18 mouse cellular contexts compared by ENCODE assay signal in genomic region chr3:10112660-10113059, GRCm38 (mm10). TPM values are rescaled to one million over a fixed set of nuclear protein-coding genes. Genes with fewer than 3 reads are reported as not detected.
DNase-seq lines count a peak whose midpoint lies in the region; ATAC-seq and TF ChIP-seq lines count a peak whose summit lies in the region.
"Had no signal": no experiment of that assay in that cellular context is flagged by ENCODE, and none has a peak within 500 bp of the region (broad histone marks: within the 10 kb centered on the region; RNA-seq: fewer than 3 reads in every experiment).

No protein-coding gene starts in this region.

- TF ChIP-seq POLR2A in heart, adult 2 months (IDR thresholded peaks at IDR 0.05; ENCODE audit: insufficient read depth, low read depth, low read length) = no peak

- H3K27ac ChIP-seq in heart, adult 2 months = no peak overlapping the region
- 0 out of 2 replicates have a peak overlapping the region, but pooled peaks have one; percentile 13 for H3K27ac ChIP-seq in left cerebral cortex, adult 2 months
- H3K27ac ChIP-seq: embryonic facial prominence, embryonic 10.5 days; forebrain, embryonic 13.5 days; hindbrain, embryonic 10.5 days; intestine, embryonic 15.5 days had no signal

- no peaks in the 10 kb centered on the region for H3K27me3 ChIP-seq in heart, adult 2 months (ENCODE audit: control insufficient read depth, insufficient read depth, low read length)
- H3K27me3 ChIP-seq: forebrain, embryonic 13.5 days; heart, embryonic 12.5 days; intestine, embryonic 15.5 days had no signal

- no peak for TF ChIP-seq EP300 in heart, adult 2 months (IDR thresholded peaks at IDR 0.05; ENCODE audit: insufficient read depth, low read depth, low read length)

- 73% methylated on average over 2 of the region's 2 CpGs for WGBS in heart, adult 2 months

- DNase-seq in cerebellum, adult 9-10 months = peak; percentile 7
- peak; percentile 7 for DNase-seq in heart, adult 11 months
- no peak for DNase-seq in heart, adult 2 months
- no peak for DNase-seq in left cerebral cortex, adult 2 months (ENCODE audit: extremely low spot score in 1 of 2, low spot score in 2 of 2)
- no peak for DNase-seq in left cerebral cortex, postnatal 14 days (ENCODE audit: low spot score in 2 of 2)
- DNase-seq in Muller cell, postnatal 12 days (ENCODE audit: inconsistent ontology term) = peak; percentile 31
- DNase-seq: adrenal gland, postnatal 10 days; B cell, adult 2 months; cerebellum, adult 18-20 months; gastrocnemius, postnatal 10 days had no signal

- no peaks in the 10 kb centered on the region for H3K4me1 ChIP-seq in heart, adult 2 months (ENCODE audit: control insufficient read depth, insufficient read depth, low read length)
- H3K4me1 ChIP-seq: embryonic facial prominence, embryonic 10.5 days; forebrain, embryonic 13.5 days; heart, embryonic 12.5 days; hindbrain, embryonic 10.5 days; intestine, embryonic 15.5 days had no signal

- no peak for ATAC-seq in cerebellum, adult (ENCODE audit: insufficient number of reproducible peaks, low FRiP score, low TSS enrichment)
- ATAC-seq: CD4-positive, CD25-positive, alpha-beta regulatory T cell, adult 4 months; forebrain, embryonic 13.5 days; intestine, embryonic 15.5 days had no signal

- intact Hi-C loops in heart, adult 2 months (cut with DNase I) = no loop called here
- intact Hi-C loops in left cerebral cortex, adult 2 months (cut with DNase I) = no loop called here
- intact Hi-C loops in left cerebral cortex, postnatal 14 days (cut with DNase I) = no loop called here

- no peaks in the 10 kb centered on the region for H3K36me3 ChIP-seq in heart, adult 2 months (ENCODE audit: control insufficient read depth, insufficient read depth, low read length)
- H3K36me3 ChIP-seq: embryonic facial prominence, embryonic 10.5 days; G1E; heart, embryonic 12.5 days; hindbrain, embryonic 10.5 days; intestine, embryonic 15.5 days had no signal

- no peaks in the 10 kb centered on the region for H3K79me2 ChIP-seq in heart, adult 2 months (replicated peaks; ENCODE audit: control insufficient read depth, insufficient read depth, low read length)

- no peak for TF ChIP-seq CTCF in heart, adult 2 months (IDR thresholded peaks at IDR 0.05)
- TF ChIP-seq CTCF in left cerebral cortex, adult 2 months (IDR thresholded peaks at IDR 0.05) = no peak

- no peak overlapping the region for H3K9ac ChIP-seq in heart, adult 2 months (ENCODE audit: low read depth, low read length)
- H3K9ac ChIP-seq: forebrain, embryonic 13.5 days; heart, embryonic 12.5 days; intestine, embryonic 15.5 days had no signal

- H3K4me3 ChIP-seq in heart, adult 2 months = no peak overlapping the region
- H3K4me3 ChIP-seq in left cerebral cortex, adult 2 months = no peak overlapping the region
- H3K4me3 ChIP-seq: embryonic facial prominence, embryonic 10.5 days; forebrain, embryonic 13.5 days; heart, embryonic 12.5 days; hindbrain, embryonic 10.5 days; intestine, embryonic 15.5 days had no signal

RNA-seq across cellular contexts. Expression of gene Gm9833, which starts 24.8 kb away (rescaled TPM):
- 1 to 10 TPM; 1.1 to 1.6 TPM for total RNA-seq in heart, adult 2 months (2021)
- 0.14 TPM in 1 of 2 replicates, not detected in the other for polyA plus RNA-seq in heart, adult 2 months (2012; rRNA removed)
- 10 to 100 TPM in 1 of 2 experiments, 1 to 10 TPM in 1; 9.2 to 11.1 TPM for total RNA-seq in left cerebral cortex, adult 2 months (2021)
- 10 to 100 TPM; 10.4 to 11.5 TPM for total RNA-seq in left cerebral cortex, postnatal 14 days (2021)

Comparison
In these comparisons a context has a peak if more than half of its experiments do, and no peak if none do; other contexts are left out.
1. DNase-seq: peak in cerebellum, adult 9-10 months (single experiment), heart, adult 11 months (single experiment) and Muller cell, postnatal 12 days (single experiment); none in heart, adult 2 months (0 of 2), left cerebral cortex, adult 2 months (0 of 2) and left cerebral cortex, postnatal 14 days (0 of 2).